Mouse (Mus musculus) cortical plate, adult 2 months (tissue): ENCODE results near the gene Gm19684. TPM values are rescaled to one million over a fixed set of nuclear protein-coding genes. Genes with fewer than 3 reads are reported as not detected.
"Not testable (repeated sequence)": the region's sequence is repeated elsewhere in the genome, so short reads cannot be mapped to it uniquely, and the experiment has no call there.

ENCODE experiments used
- H3K27ac ChIP-seq: fragments of 200-500 bp; 2 replicates; pipeline ENCODE4 v1.5.1; 2012; ENCODE audit warnings: low read length, control low read depth, inconsistent platforms; ENCODE audit not compliant: insufficient read depth
- H3K4me1 ChIP-seq: fragments of 200-500 bp; 2 replicates; pipeline ENCODE4 v1.6.1; 2011; ENCODE audit warnings: low read length; ENCODE audit not compliant: control insufficient read depth, insufficient read depth
- H3K4me3 ChIP-seq: fragments of 200-500 bp; 2 replicates; pipeline ENCODE4 v1.5.1; 2011; ENCODE audit warnings: mild to moderate bottlenecking, low read length, control low read depth; ENCODE audit not compliant: insufficient read depth
- CTCF ChIP-seq: fragments of 200-500 bp; IDR thresholded peaks from 2 replicates; pipeline ENCODE4 v1.5.1; 2011; ENCODE audit warnings: mild to moderate bottlenecking, control low read depth, low read length; ENCODE audit not compliant: insufficient read depth; ENCODE audit errors: extremely low read depth
- POLR2A ChIP-seq: fragments of 200-500 bp; IDR thresholded peaks from 2 replicates; pipeline ENCODE4 v1.6.1; 2011; ENCODE audit warnings: mild to moderate bottlenecking, low read length, control low read depth; ENCODE audit not compliant: insufficient read depth; ENCODE audit errors: extremely low read depth
- polyA plus RNA-seq: library from polyadenylated mRNA; depleted of rRNA; stranded (reverse); fragments of >200 nt; gene quantifications from 2 replicates; pipeline ENCODE4 v1.2.3, GENCODE M21; 2012

Gm19684 gene
- polyA plus RNA-seq, 1 experiment: not detected

DNA sequence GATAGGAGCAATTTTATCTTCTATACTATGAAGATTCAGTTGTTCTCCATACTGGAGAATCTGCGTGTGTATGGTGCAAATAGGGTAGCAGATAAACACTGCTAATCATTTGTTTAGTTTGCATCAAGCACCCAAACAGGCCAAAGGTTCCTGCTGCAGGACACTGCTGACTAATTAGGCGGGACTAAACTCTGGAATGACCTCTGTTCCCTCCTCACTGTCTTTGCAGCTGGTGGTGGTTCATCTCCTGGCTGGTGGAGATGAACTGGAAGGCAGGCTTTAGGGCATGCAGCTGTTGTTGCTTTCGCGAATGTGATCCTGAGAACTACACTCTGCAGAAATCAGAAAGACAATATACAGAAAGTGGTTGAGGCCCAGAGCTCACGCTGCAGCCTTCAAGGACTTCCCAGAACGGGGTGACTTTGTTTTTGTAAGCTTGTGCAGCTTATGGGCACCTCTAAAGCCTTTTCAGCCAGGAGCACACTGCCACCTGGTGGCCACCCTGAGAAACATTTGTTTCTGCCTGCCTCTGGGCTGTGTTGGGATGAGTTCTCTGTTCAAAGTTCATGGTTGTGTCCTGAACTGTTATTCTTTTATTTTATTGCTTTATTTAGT lies 7.4 kb upstream of the Gm19684 start:
- not testable (repeated sequence) for H3K4me3 ChIP-seq, H3K27ac ChIP-seq, H3K4me1 ChIP-seq
- TF ChIP-seq CTCF: peak; percentile 45

DNA sequence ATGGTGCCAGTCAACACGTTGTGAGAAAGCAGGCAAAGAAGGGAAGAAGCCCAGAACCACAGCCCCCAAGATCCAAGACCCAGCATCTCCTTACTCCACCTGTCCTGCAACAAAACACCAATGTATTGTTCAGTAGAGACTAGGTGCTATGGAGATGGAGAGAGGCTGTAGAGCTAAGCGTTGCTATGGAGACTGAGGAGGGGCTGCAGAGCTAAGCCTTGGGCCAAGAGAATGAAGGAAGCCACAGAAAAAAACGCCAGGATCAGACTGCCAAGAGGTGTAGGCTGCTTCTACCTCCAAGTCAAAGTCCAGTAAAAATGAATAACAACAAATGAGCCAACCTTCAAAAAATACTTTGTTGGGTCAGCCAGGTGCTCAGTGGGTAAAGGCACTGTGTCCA lies 4.9 kb upstream of the Gm19684 start:
- H3K27ac ChIP-seq, H3K4me3 ChIP-seq, H3K4me1 ChIP-seq: not testable (repeated sequence)

DNA sequence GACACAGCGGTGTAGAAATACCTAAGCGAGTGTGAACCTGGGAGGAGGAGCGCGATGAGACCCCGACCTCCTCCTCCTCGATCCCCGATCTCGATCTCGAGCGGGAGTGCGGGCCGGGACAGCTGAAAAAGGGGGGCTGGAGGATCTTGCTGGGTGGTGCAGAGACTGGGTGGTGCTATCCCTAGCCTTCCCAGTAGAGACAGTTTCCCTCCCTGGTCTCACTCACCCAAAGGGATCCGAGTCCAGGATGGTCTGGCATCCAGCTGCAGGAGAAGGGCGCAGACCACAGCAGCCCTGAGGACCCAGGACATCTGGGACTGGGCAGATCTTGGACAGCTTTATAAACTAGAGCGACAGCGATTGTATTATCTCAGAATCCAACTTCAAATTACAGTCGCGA lies 639 bp upstream of the Gm19684 start:
- not testable (repeated sequence) for H3K4me1 ChIP-seq, H3K27ac ChIP-seq
- H3K4me3 ChIP-seq: peak overlapping the region; percentile 30

DNA sequence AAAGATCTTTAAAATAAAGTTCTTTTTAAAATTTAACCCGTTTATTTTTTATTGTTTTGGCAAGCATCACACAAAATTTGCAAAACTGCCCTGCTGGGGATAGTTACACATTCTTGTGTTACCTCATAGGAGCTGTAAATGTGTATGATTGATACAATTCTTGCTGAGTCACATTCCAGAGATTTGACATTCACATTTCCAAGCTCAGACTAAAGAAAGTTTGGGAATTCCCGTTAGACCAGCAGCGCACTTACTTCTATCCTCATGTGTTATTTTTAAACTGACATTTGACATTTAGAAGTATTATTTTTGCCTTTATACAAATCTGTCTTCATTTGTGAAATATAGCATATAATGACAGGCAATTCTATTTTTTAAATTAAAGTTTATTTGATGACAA lies 2.6 kb downstream of the Gm19684 start:
- H3K4me1 ChIP-seq, H3K27ac ChIP-seq, H3K4me3 ChIP-seq: not testable (repeated sequence)

DNA sequence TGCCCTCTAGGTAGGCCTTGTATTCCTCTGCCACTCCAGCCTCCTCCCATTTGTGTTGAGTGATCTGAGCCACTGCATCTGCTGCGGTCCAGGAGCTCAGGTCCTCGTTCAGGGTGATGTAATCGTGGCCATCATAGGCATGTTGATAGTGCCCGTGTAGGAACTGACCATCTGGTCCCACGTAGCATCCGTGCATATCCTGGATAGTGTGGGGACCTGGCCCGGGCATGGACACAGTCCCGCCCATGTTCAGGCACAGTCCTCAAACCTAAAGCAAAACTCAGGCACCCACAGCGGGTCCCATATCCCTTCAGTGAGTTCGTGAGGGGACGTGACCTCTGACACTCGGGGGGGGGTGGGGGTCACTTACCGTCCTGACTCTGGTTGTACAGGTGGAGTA lies 7.0 kb downstream of the Gm19684 start:
- H3K27ac ChIP-seq, H3K4me3 ChIP-seq, H3K4me1 ChIP-seq: not testable (repeated sequence)

DNA sequence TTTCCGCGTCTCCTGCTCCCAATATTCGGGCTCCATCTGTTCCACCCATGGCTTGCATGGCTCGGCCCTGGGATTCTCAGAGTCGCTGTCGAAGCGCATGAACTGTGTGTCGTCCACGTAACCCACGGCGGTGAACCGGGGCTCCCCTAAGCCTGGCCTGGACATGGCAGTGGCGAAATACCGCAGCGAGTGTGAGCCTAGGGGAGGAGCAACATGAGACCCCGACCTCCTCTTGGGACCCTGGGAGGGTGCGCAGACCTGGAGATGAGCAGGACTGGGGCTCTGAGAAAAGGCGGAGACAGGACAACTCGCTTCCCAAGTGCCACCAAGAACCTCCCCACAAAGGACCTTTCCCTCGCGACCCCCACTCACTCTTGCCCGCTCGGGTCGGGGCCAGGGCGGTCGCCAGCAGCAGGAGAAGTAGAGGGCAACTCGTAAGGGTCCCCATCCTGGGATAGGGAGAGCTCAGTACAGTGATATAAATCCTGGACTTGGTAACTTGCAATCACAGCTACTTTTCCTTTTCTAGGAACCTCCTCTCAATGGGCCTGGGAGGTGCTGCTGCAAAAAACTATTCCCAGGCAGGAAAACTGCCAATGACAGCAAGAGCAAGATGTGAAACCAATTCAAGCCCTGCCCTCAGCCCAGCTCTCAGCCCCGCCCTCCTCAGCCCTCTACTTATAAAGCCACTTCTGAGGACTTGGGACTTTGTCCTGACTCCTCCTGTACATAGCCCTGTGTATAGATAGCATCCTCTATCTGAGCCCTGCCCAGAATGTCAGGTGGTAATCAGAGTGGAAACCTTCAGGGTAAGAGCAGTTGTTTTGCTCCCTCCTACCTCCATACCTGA lies 7.7 kb downstream of the Gm19684 start, which contains the start of gene Gm7030:
Gene Gm7030, minus strand, starts transcription at position 458 of the 850 bp plus-strand sequence.
- not testable (repeated sequence) for H3K4me3 ChIP-seq, H3K27ac ChIP-seq, H3K4me1 ChIP-seq

DNA sequence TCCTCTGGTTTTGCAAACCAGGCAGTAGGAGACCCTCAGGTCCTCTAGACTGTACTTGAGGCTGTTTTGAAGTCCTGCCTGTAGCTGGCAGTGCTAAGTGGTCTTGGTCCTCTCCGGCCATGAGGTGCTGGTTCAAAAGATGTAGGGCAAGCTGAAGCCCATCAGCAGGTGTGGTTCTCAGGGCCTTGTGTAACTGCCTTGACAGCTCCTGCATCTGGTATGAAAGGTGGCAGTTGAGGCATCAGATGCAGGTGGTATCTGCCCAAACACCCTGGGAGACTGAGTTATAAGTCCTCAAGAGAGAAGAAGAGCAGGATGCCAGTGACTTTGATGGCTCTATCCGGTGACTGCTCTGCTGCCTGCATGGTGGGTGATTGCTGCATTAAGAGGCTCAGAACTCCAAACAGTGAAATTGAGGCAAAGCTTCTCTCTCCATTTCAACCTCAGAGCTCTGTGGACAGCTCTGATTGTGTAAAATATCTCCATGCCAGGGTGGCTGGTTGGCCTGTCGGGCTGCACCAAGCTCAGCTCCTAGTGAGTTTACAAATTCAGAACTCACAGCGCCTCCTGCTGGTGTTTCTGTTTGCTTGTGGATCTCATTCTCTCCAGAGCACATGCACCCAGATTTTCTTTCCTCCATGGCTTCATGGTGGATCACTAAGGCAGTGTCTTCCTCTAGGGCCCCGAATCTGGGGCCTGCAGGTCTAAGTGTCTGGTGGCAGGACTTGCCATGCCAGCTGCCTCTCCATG lies 10.2 kb downstream of the Gm19684 start:
- Histone ChIP-seq H3K27ac (no peak overlapping the region), H3K4me3 (no peak overlapping the region), H3K4me1 (no peaks in the 10 kb centered on the region)
- TF ChIP-seq POLR2A (no peak), CTCF (no peak)

DNA sequence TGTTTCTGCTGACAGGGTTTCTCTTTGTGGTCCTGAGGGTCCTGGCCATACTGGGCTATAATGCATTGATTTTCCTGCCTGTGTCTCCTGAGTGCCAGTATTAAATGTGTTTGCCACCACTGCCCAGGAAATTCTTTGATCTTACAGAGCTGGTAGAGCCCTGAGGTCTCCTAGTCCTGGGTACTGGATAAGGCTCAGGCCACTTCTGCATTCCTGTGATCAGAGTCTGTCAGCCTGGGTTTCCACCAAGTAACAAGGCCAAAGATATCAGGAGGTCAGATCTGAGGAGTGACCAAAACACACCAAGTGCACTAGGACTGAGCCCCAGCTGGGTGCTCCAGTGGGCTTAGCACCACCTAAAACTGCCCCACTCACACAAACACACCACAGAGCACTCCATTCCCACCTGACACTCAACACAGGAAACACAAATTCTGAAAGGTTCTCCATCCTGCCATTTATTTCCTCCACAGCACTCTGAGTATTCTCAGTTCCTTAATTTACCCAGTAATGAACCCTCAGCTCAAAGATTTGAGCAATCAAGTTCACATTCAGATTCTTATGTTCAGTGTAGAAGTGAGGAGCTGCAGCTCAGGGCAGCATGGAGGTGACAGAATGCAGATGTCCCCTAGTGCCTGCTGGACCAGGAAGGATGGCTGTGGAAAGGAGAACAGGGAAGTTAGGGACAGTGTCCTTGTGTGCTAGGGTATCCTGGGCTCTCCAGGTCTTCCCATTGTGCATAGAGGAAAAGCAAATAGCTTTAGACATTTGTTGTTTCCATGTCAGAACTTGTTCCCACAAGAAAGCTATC lies 14.1 kb downstream of the Gm19684 start:
- H3K27ac ChIP-seq, H3K4me3 ChIP-seq, H3K4me1 ChIP-seq: not testable (repeated sequence)

DNA sequence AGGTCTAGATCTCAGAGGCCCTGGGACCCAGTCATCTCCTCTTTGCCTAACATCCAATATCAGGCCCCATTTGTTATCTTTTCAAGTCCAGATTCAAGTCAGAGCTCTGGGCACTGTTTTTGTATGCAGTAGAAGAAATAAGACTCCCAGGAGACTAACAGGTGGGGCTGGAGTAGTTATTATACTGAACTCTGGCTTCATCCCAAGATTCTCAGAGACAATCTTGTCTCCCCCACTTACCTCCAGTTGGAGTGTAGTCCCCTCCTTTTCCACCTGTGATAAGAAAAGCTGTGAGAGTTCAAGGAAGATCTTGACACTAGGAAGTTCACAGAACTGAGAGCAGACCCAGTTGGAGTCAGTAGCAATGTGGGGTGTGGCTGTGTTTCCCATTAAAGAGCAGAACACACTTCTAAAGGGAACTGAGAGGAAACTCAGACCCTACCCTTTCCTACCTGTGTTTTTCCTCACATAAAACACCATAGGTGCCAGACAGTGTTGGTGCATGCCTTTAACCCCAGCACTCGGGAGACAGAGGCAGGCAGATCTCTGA lies 14.9 kb downstream of the Gm19684 start:
- H3K27ac ChIP-seq, H3K4me1 ChIP-seq, H3K4me3 ChIP-seq: not testable (repeated sequence)

DNA sequence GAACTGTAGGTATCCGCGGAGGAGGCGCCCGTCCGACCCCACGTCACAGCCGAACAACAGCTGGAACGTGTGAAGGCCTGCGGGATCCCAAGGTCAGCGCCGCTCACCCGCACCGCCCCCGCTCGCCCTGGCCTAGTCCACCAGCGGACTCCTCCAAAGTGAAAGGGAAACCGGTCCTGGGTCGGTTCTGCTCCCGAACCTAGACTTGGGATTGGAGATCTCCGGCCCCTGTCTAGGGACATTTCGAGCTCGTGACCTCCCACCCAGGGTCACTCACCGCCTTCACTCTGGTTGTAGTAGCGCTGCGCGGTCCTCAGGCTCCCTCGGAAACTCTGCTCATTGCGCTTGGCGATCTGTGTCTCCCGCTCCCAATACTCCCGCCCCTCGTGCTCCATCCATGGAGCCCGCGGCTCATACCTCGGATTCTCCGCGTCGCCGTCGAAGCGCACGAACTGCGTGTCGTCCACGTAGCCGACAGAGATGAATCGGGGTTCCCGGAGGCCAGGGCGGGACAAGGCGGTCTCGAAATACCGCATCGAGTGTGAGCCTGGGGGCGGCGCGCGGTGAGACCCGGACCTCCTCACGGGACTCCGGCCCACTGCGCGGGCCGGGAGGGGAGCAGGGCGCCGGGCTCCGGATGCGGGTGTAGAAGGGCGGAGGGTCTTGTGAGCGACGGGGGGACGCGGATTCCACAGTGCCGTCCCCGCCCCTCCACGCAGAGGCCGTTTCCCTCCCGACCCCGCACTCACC lies 23.8 kb downstream of the Gm19684 start:
- Histone ChIP-seq H3K4me1 (no peaks in the 10 kb centered on the region), H3K4me3 (peak overlapping the region; percentile 21), H3K27ac (no peak overlapping the region)
- no peak for TF ChIP-seq POLR2A
- TF ChIP-seq CTCF: no peak

DNA sequence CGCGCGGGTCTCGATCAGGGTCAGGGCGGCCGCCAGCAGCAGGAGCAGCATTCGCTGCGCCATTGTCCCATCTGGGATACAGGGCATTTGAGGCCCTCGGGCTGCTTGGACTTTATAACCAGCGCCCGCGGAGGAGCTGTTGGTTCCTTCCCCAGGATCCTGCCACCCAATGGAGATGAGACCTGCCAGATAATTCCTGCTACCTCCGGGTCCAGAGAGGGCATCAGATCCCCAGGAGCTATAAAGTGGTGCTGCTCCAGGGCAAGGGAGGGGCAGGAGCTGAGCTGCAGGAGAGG lies 24.3 kb downstream of the Gm19684 start:
- not testable (repeated sequence) for H3K4me1 ChIP-seq, H3K27ac ChIP-seq, H3K4me3 ChIP-seq

DNA sequence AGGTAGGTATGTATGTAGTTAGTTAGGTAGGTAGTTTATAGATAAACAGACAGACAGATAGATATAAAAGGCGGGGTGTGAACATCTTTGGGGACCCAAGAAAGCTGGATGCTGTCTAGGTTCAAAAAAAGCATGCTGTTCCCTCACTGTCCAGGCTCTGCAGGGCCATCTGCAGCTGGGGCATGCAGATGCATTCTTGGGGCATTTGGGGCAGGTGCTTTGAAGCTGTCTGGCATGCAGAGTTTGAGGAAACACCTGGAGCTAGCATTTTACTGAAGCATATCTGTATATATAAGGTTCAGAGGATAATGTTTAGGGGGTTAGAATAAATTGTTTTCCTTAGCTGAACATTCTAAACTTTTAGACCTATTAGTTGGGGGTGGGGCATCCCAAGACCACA lies 25.5 kb downstream of the Gm19684 start:
- H3K27ac ChIP-seq, H3K4me1 ChIP-seq, H3K4me3 ChIP-seq: not testable (repeated sequence)

DNA sequence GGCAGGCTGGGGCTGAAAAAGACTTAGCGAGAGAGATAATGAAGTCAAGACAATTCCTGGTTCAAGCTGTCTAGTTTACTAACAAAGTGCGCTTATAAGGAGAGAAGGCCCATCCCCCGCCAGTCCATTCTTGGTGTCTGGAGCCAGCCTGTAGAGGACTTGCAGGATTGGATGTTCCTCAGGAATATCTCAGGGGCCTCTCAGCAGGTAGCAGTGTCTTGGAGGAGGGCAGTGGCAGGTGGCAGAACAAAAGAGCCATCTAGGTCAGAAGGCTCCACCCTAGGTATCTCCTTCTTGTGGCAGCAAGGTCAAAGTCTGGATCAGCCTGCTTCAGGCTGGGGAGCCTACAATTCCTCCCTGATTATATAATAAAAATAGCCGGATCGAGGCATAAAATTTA lies 27.0 kb downstream of the Gm19684 start:
- not testable (repeated sequence) for H3K4me1 ChIP-seq, H3K27ac ChIP-seq, H3K4me3 ChIP-seq

DNA sequence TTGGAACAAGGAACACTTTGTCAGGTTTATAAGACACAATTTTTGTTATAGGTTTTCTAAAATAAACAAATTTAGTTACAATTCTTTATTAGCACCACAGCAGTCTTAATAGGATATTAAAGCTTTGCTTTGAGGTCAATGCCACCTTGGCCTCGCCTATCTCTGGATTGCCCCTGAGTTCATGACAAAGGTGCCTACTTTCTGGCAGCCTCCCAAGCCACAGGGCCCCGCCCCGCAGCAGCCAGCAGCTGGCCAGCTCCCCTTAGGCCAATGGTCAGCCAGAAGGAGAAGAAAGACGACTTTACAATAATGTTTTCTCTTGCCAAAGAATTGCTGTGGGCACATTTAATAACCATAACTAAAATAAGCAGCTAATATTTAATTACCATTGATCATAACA lies 29.7 kb downstream of the Gm19684 start:
- H3K4me1 ChIP-seq, H3K27ac ChIP-seq, H3K4me3 ChIP-seq: not testable (repeated sequence)
